Mouse (Mus musculus) myocyte (in vitro differentiated cells): ENCODE results near the gene Zfp592.

Source experiments
- CEBPB ChIP-seq: IDR thresholded peaks from 2 replicates; pipeline ENCODE4 v1.6.1; 2011; ENCODE audit warnings: mild to moderate bottlenecking, moderate library complexity; ENCODE audit not compliant: poor library complexity, insufficient read depth, severe bottlenecking
- E2F4 ChIP-seq: IDR thresholded peaks from one replicate; pipeline ENCODE4 v1.6.1; 2011; ENCODE audit warnings: mild to moderate bottlenecking, control low read depth, moderate library complexity; ENCODE audit not compliant: insufficient read depth
- MAX ChIP-seq: IDR thresholded peaks from one replicate; pipeline ENCODE4 v1.6.1; 2011; ENCODE audit warnings: low read depth, mild to moderate bottlenecking, control low read depth
- MYOD1 ChIP-seq, 3 experiments: IDR thresholded peaks; one replicate each; pipeline ENCODE4 v1.6.1; 2011; ENCODE audit warnings: control low read depth in 2 of 3, low read depth in 2 of 3, mild to moderate bottlenecking in 2 of 3, moderate library complexity in 1 of 3; ENCODE audit not compliant: insufficient read length in 2 of 3, control insufficient read depth in 1 of 3
- MYOG ChIP-seq, 3 experiments: IDR thresholded peaks; one replicate each; pipeline ENCODE4 v1.6.1; 2011; ENCODE audit warnings: control low read depth in 2 of 3, low read depth in 2 of 3, mild to moderate bottlenecking in 2 of 3; ENCODE audit not compliant: insufficient read length in 2 of 3, control insufficient read depth in 1 of 3, insufficient read depth in 1 of 3
- POLR2A ChIP-seq: IDR thresholded peaks from one replicate; pipeline ENCODE4 v1.6.1; 2011; ENCODE audit warnings: low read depth, mild to moderate bottlenecking, control low read depth, moderate library complexity; ENCODE audit not compliant: insufficient read length
- POLR2AphosphoS2 ChIP-seq: IDR thresholded peaks from one replicate; pipeline ENCODE4 v1.6.1; 2011; ENCODE audit warnings: low read depth, control low read depth; ENCODE audit not compliant: insufficient read length
- SRF ChIP-seq: IDR thresholded peaks from one replicate; pipeline ENCODE4 v1.6.1; 2011; ENCODE audit warnings: low read depth; ENCODE audit not compliant: control insufficient read depth, insufficient read length
- USF1 ChIP-seq: IDR thresholded peaks from one replicate; pipeline ENCODE4 v1.6.1; 2011; ENCODE audit warnings: low read depth, mild to moderate bottlenecking, control low read depth, moderate library complexity

DNA sequence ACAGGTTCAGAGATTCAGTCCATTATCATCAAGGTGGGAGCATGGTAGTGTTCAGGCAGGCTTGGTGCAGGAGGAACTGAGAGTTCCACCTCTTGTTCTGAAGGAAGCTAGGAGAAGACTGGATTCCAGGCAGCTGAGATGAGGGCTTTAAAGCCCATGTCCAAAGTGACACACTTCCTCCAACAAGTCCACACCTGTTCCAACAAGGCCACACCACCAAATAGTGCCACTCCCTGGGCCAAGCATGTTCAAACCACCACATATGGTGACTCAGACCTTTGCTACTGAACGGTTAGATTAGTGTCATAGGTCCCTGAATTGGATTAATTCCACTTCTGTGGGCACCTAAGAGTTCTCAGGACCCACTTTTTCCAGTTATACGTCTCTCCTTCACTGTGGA is 22.1 kb upstream of the Zfp592 start:
- TF ChIP-seq E2F4 (no peak), USF1 (no peak), MYOD1 (IDR thresholded peaks at IDR 0.05; ENCODE audit: control insufficient read depth in 1 of 3, insufficient read length in 2 of 3, low read depth in 2 of 3) (no peak), POLR2AphosphoS2 (no peak), MAX (no peak), CEBPB (no peak), POLR2A (no peak), MYOG (IDR thresholded peaks at IDR 0.05; ENCODE audit: control insufficient read depth in 1 of 3, insufficient read depth in 1 of 3, insufficient read length in 2 of 3, low read depth in 2 of 3) (no peak), SRF (no peak)
